Mouse (Mus musculus): ENCODE measurements around the gene Rnf19b. TPM values are rescaled to one million over a fixed set of nuclear protein-coding genes. Genes with fewer than 3 reads are reported as not detected.

The Rnf19b gene
- polyA plus RNA-seq, 1 experiment from 2014 or later: 36.3 TPM

GRCm38 (mm10) chr4:129049306-129050011 lies 8.6 kb upstream of the Rnf19b start:
- ATAC-seq (ENCODE audit: low read depth): peak; percentile 62
- H3K4me2 ChIP-seq (ENCODE audit: low read depth, low read length): peak overlapping the region; percentile 61
- H3K4me1 ChIP-seq (ENCODE audit: control insufficient read depth, insufficient read depth, low read length): peaks cover 10% of the 10 kb centered on the region; the same call in 1 of the 2 replicates
- no peaks in the 10 kb centered on the region for H3K27me3 ChIP-seq (ENCODE audit: control insufficient read depth, insufficient read depth, low read length)
- H3K36me3 ChIP-seq (ENCODE audit: control insufficient read depth, insufficient read depth, low read length): no peaks in the 10 kb centered on the region
- H3K9ac ChIP-seq (replicated peaks; ENCODE audit: low read depth, low read length): peak overlapping the region; percentile 41
- H3K9me3 ChIP-seq (ENCODE audit: control insufficient read depth, low read length): no peaks in the 10 kb centered on the region
- peak overlapping the region; percentile 92 for H3K27ac ChIP-seq (ENCODE audit: low read depth, low read length)
- peak overlapping the region; percentile 38 for H3K4me3 ChIP-seq (ENCODE audit: low read depth, low read length)
- 4% methylated on average over 23 of the region's 23 CpGs for WGBS

GRCm38 (mm10) chr4:129050365-129050764 lies 7.7 kb upstream of the Rnf19b start:
- Histone ChIP-seq H3K4me1 (ENCODE audit: control insufficient read depth, insufficient read depth, low read length) (peaks cover 10% of the 10 kb centered on the region; the same call in 1 of the 2 replicates), H3K27ac (ENCODE audit: low read depth, low read length) (peak overlapping the region; percentile 92), H3K27me3 (ENCODE audit: control insufficient read depth, insufficient read depth, low read length) (no peaks in the 10 kb centered on the region), H3K9ac (replicated peaks; ENCODE audit: low read depth, low read length) (no peak overlapping the region), H3K9me3 (ENCODE audit: control insufficient read depth, low read length) (no peaks in the 10 kb centered on the region), H3K36me3 (ENCODE audit: control insufficient read depth, insufficient read depth, low read length) (no peaks in the 10 kb centered on the region), H3K4me3 (ENCODE audit: low read depth, low read length) (no peak overlapping the region), H3K4me2 (ENCODE audit: low read depth, low read length) (peak overlapping the region; percentile 61; the same call in 1 of the 2 replicates)
- ATAC-seq (ENCODE audit: low read depth): no peak
- WGBS: 69% methylated on average over 4 of the region's 4 CpGs

- no peaks in the 10 kb centered on the region for H3K36me3 ChIP-seq (ENCODE audit: control insufficient read depth, insufficient read depth, low read length)
- H3K4me1 ChIP-seq (ENCODE audit: control insufficient read depth, insufficient read depth, low read length): peaks cover 10% of the 10 kb centered on the region; the same call in 1 of the 2 replicates
- no peak overlapping the region for H3K27ac ChIP-seq (ENCODE audit: low read depth, low read length)
Observed at GRCm38 (mm10) chr4:129050901-129051417, 7.1 kb upstream of the Rnf19b start.

DNA sequence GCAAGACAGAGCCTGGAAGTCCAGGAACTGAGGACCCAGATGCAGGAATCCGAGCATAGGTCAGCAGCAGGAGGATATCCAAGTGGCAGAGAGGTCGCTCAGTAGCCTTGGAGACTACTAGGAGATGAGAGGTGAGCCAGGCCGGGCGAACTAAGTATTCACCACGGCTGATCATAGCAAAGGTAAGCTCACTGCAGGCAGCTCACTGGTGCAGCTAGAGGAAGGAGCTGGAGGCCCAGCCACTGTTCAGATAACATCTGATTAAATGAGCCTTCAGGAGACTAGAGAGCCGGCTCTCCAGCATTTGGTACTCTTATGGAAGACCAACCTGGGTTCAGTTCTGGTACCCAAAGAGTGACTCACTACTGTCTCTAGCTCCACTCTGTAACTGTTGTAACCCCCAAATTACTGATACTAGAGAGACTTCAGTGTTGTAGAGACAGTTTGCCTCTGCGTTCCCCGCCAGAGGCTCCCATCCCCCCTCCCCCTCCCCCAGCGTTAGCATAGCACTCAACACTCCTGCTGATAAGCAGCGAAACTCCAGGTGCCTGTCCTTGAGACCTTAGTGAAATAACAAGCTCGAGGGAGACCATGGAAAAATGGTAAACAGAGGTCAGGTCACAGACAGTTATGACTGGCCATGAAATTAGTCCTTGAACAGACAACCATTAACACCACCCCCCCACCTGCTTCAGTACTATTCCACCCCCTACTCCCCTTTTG lies 6.4 kb upstream of the Rnf19b start:
- no peak for ATAC-seq (ENCODE audit: low read depth)
- no peak overlapping the region for H3K9ac ChIP-seq (replicated peaks; ENCODE audit: low read depth, low read length)
- no peak overlapping the region for H3K4me3 ChIP-seq (ENCODE audit: low read depth, low read length)
- no peaks in the 10 kb centered on the region for H3K9me3 ChIP-seq (ENCODE audit: control insufficient read depth, low read length)
- H3K4me2 ChIP-seq (ENCODE audit: low read depth, low read length): no peak overlapping the region
- H3K27me3 ChIP-seq (ENCODE audit: control insufficient read depth, insufficient read depth, low read length): no peaks in the 10 kb centered on the region
- 34% methylated on average over 11 of the region's 11 CpGs for WGBS
- no peaks in the 10 kb centered on the region for H3K36me3 ChIP-seq (ENCODE audit: control insufficient read depth, insufficient read depth, low read length)
- H3K4me1 ChIP-seq (ENCODE audit: control insufficient read depth, insufficient read depth, low read length): peaks cover 10% of the 10 kb centered on the region; the same call in 1 of the 2 replicates
- no peak overlapping the region for H3K27ac ChIP-seq (ENCODE audit: low read depth, low read length)

More at GRCm38 (mm10) chr4:129050901-129051417, 7.1 kb upstream of the Rnf19b start:
- no peak overlapping the region for H3K4me3 ChIP-seq (ENCODE audit: low read depth, low read length)
- no peaks in the 10 kb centered on the region for H3K9me3 ChIP-seq (ENCODE audit: control insufficient read depth, low read length)
- H3K4me2 ChIP-seq (ENCODE audit: low read depth, low read length): no peak overlapping the region
- no peak for ATAC-seq (ENCODE audit: low read depth)
- H3K9ac ChIP-seq (replicated peaks; ENCODE audit: low read depth, low read length): no peak overlapping the region
- no peaks in the 10 kb centered on the region for H3K27me3 ChIP-seq (ENCODE audit: control insufficient read depth, insufficient read depth, low read length)
- WGBS: 81% methylated on average over 6 of the region's 6 CpGs

DNA sequence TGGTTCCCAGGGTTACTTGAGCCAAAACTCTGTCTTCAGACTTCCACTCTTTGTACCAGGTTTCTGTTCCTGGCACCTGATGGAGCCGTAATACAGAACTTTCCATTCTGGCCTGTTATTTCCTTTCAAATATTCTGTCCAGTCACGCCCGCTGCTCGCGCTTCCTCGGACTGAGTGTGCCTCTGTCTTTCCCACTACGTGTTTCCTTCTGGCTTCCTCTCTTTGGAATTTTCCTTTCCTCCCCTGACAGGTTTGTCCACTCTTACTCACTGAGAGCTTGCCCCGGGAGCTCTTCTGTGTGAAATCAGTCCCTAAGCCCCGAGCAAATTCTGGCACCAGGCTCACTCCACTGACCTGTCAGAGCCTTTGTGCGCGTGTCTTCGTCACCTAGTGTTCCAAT lies 3.3 kb upstream of the Rnf19b start:
- Histone ChIP-seq H3K36me3 (ENCODE audit: control insufficient read depth, insufficient read depth, low read length) (no peaks in the 10 kb centered on the region), H3K27ac (ENCODE audit: low read depth, low read length) (no peak overlapping the region)
- 95% methylated on average over 12 of the region's 12 CpGs for WGBS

GRCm38 (mm10) chr4:129055562-129055961 lies 2.5 kb upstream of the Rnf19b start:
- ATAC-seq (ENCODE audit: low read depth): no peak
- Histone ChIP-seq H3K9ac (replicated peaks; ENCODE audit: low read depth, low read length) (no peak overlapping the region), H3K27me3 (ENCODE audit: control insufficient read depth, insufficient read depth, low read length) (no peaks in the 10 kb centered on the region), H3K4me2 (ENCODE audit: low read depth, low read length) (no peak overlapping the region), H3K27ac (ENCODE audit: low read depth, low read length) (no peak overlapping the region), H3K9me3 (ENCODE audit: control insufficient read depth, low read length) (no peaks in the 10 kb centered on the region), H3K36me3 (ENCODE audit: control insufficient read depth, insufficient read depth, low read length) (no peaks in the 10 kb centered on the region), H3K4me1 (ENCODE audit: control insufficient read depth, insufficient read depth, low read length) (peaks cover 10% of the 10 kb centered on the region), H3K4me3 (ENCODE audit: low read depth, low read length) (no peak overlapping the region)
- 94% methylated on average over 5 of the region's 5 CpGs for WGBS

More for the DNA sequence above, 3.3 kb upstream of the Rnf19b start:
- ATAC-seq (ENCODE audit: low read depth): no peak
- peaks cover 4% of the 10 kb centered on the region for H3K4me1 ChIP-seq (ENCODE audit: control insufficient read depth, insufficient read depth, low read length)
- no peak overlapping the region for H3K9ac ChIP-seq (replicated peaks; ENCODE audit: low read depth, low read length)
- H3K4me2 ChIP-seq (ENCODE audit: low read depth, low read length): no peak overlapping the region
- H3K9me3 ChIP-seq (ENCODE audit: control insufficient read depth, low read length): no peaks in the 10 kb centered on the region
- H3K4me3 ChIP-seq (ENCODE audit: low read depth, low read length): no peak overlapping the region
- no peaks in the 10 kb centered on the region for H3K27me3 ChIP-seq (ENCODE audit: control insufficient read depth, insufficient read depth, low read length)

GRCm38 (mm10) chr4:129057533-129058206 lies 401 bp upstream of the Rnf19b start:
- Histone ChIP-seq H3K9me3 (ENCODE audit: control insufficient read depth, low read length) (no peaks in the 10 kb centered on the region), H3K4me3 (ENCODE audit: low read depth, low read length) (peak overlapping the region; percentile 90), H3K4me1 (ENCODE audit: control insufficient read depth, insufficient read depth, low read length) (peaks cover 13% of the 10 kb centered on the region), H3K27ac (ENCODE audit: low read depth, low read length) (peak overlapping the region; percentile 94), H3K27me3 (ENCODE audit: control insufficient read depth, insufficient read depth, low read length) (no peaks in the 10 kb centered on the region), H3K4me2 (ENCODE audit: low read depth, low read length) (peak overlapping the region; percentile 68), H3K36me3 (ENCODE audit: control insufficient read depth, insufficient read depth, low read length) (no peaks in the 10 kb centered on the region), H3K9ac (replicated peaks; ENCODE audit: low read depth, low read length) (peak overlapping the region; percentile 96)
- ATAC-seq (ENCODE audit: low read depth): peak; percentile 95
- 4% methylated on average over 42 of the region's 44 CpGs for WGBS

- Histone ChIP-seq H3K4me3 (ENCODE audit: low read depth, low read length) (peak overlapping the region; percentile 90), H3K4me1 (ENCODE audit: control insufficient read depth, insufficient read depth, low read length) (peaks cover 13% of the 10 kb centered on the region), H3K4me2 (ENCODE audit: low read depth, low read length) (peak overlapping the region; percentile 68), H3K9me3 (ENCODE audit: control insufficient read depth, low read length) (no peaks in the 10 kb centered on the region), H3K36me3 (ENCODE audit: control insufficient read depth, insufficient read depth, low read length) (no peaks in the 10 kb centered on the region), H3K9ac (replicated peaks; ENCODE audit: low read depth, low read length) (peak overlapping the region; percentile 96), H3K27me3 (ENCODE audit: control insufficient read depth, insufficient read depth, low read length) (no peaks in the 10 kb centered on the region), H3K27ac (ENCODE audit: low read depth, low read length) (no peak overlapping the region)
- ATAC-seq (ENCODE audit: low read depth): no peak
- 2% methylated on average over 13 of the region's 13 CpGs for WGBS
Observed at GRCm38 (mm10) chr4:129059125-129059551, 1.1 kb downstream of the Rnf19b start.

Measured in neural tube, embryonic 14.5 days (tissue).